Mouse (Mus musculus) heart, embryonic 15.5 days (tissue): ENCODE data around the gene Ahr. TPM values are rescaled to one million over a fixed set of nuclear protein-coding genes. Genes with fewer than 3 reads are reported as not detected.
A peak's percentile ranks its signal among the peaks of the same experiment; 100 is the strongest.

Experiments used
- ATAC-seq: fragments of 200-750 bp; cut with Nextera tagmentation; replicated peaks from 2 replicates; pipeline ENCODE4 v1.8.0; 2017; ENCODE audit warnings: low read depth, moderate TSS enrichment; ENCODE audit not compliant: insufficient number of reproducible peaks, insufficient read depth, low FRiP score
- H3K27ac ChIP-seq: fragments of 300-500 bp; sonication (generic); 2 replicates; pipeline ENCODE4 v1.5.1; 2015; ENCODE audit warnings: mild to moderate bottlenecking, inconsistent platforms
- H3K27me3 ChIP-seq: fragments of 300-500 bp; sonication (generic); 2 replicates; pipeline ENCODE4 v1.6.1; 2015; ENCODE audit warnings: inconsistent platforms
- H3K36me3 ChIP-seq: fragments of 300-500 bp; sonication (generic); 2 replicates; pipeline ENCODE4 v1.6.1; 2015; ENCODE audit warnings: mild to moderate bottlenecking, inconsistent platforms
- H3K4me1 ChIP-seq: fragments of 300-500 bp; sonication (generic); replicated peaks from 2 replicates; pipeline ENCODE4 v1.6.1; 2015; ENCODE audit warnings: inconsistent platforms
- H3K4me2 ChIP-seq: fragments of 300-500 bp; sonication (generic); 2 replicates; pipeline ENCODE4 v1.6.1; 2015; ENCODE audit warnings: inconsistent platforms, mild to moderate bottlenecking, moderate library complexity
- H3K4me3 ChIP-seq: fragments of 300-500 bp; sonication (generic); 2 replicates; pipeline ENCODE4 v1.5.1; 2015; ENCODE audit warnings: mild to moderate bottlenecking, inconsistent platforms
- H3K9ac ChIP-seq: fragments of 300-500 bp; sonication (generic); 2 replicates; pipeline ENCODE4 v1.6.1; 2015; ENCODE audit warnings: mild to moderate bottlenecking, inconsistent platforms
- H3K9me3 ChIP-seq: fragments of 300-500 bp; sonication (generic); replicated peaks from 2 replicates; pipeline ENCODE4 v1.6.1; 2016; ENCODE audit warnings: inconsistent platforms
- WGBS: fragments of 180-500 bp; shearing (Covaris S2); methylation state at CpG from one replicate; pipeline ENCODE4 v1.1.7; 2015; ENCODE audit warnings: mixed read lengths; 5-methylcytosine and 5-hydroxymethylcytosine counted together
- polyA plus RNA-seq: library from polyadenylated mRNA; unstranded; fragments of >200 nt; fragmentation: Nextera tagmentation; extraction: Ambion mirVana; gene quantifications from 2 replicates; pipeline ENCODE4 v1.2.1, GENCODE M21; 2015

Ahr gene
- polyA plus RNA-seq, result 2.4 and 5.0 TPM in 2 replicates

DNA sequence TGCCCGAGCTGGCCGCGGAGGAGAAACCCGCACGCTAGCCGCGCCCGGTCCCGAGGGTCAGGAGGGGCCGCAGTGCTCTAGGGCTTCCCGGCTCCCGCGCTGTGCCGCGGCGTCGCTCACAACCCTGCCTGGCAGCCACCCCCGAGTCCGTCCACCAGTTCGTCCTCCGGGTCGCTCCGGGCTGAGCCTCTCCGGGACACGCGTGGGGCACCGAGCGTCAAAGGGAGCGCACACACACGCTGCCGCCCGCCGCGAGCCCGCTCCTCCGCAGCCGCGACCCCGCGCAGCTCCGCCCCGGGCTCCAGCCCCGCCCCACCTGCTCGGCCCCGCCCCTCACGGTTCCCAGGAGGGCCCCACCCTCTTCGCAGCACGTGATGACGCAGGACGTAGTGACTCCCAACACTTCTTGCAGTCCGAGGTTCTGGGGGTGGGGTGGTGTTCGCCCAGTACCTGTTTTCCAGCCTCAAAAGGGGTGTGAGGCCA is at the start of gene Ahr:
TSS of gene Ahr (minus strand) at position 285 of the 483 bp plus-strand sequence.
- peak; percentile 95 for ATAC-seq
- peak within 1 kb of the TSS; percentile 73 for H3K9ac ChIP-seq
- H3K4me2 ChIP-seq, result peak within 1 kb of the TSS; percentile 99
- H3K4me3 ChIP-seq, result peak within 1 kb of the TSS; percentile 89
- peak within 1 kb of the TSS; percentile 37; the same call in 1 of the 2 replicates for H3K27ac ChIP-seq
- H3K27me3 ChIP-seq, result no peaks in the 10 kb centered on the region
- no peaks in the 10 kb centered on the region for H3K36me3 ChIP-seq
- peaks cover 5% of the 10 kb centered on the region; the same call in 1 of the 2 replicates for H3K4me1 ChIP-seq
- H3K9me3 ChIP-seq, result no peaks in the 10 kb centered on the region
- WGBS, result under 1% methylated on average over 50 of the region's 52 CpGs

DNA sequence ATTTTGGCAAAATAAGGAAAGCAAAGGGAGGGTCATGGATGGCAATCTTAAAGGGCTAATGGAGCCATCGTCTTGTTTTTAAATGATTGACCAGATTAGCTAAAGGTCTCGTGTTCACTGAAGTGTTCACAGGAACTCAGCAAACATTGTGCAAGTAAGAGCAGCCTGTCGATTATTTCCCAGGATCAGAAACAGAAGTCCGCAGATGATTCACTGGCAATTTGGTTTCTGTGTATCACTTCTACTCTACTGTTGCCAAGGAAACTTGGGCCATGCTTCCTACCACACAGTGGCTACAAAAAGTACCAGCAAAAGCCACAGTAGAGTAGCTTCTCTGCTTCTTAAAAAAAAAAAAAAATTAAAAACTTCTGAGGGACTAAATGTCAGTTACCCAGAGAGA is 44.0 kb upstream of the Ahr start:
- Histone ChIP-seq H3K4me2 (no peak overlapping the region), H3K4me3 (no peak overlapping the region), H3K27me3 (no peaks in the 10 kb centered on the region), H3K27ac (no peak overlapping the region), H3K4me1 (peaks cover 3% of the 10 kb centered on the region; the same call in 1 of the 2 replicates), H3K9ac (no peak overlapping the region), H3K36me3 (no peaks in the 10 kb centered on the region), H3K9me3 (no peaks in the 10 kb centered on the region)
- 70% methylated on average over 4 of the region's 4 CpGs for WGBS
- ATAC-seq, result no peak

DNA sequence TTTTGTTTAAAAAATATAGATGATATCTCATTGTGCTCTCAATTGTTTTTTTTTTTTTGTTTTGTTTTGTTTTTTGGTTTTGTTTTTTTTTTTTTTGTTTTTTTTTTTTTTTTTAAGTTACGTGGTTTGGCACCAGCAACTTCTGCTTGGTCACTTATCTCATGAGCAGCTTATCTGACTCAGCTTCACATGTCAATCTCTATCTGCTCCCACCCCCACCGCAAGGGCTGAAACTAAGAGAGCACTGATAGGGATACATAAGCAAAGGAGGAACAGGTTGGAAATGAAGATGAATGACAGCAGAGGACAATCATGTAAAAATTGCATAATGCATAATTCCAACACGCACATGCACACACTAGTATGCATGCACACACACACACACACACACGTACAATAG is 41.3 kb upstream of the Ahr start:
- no peak for ATAC-seq
- peaks cover 3% of the 10 kb centered on the region; the same call in 1 of the 2 replicates for H3K4me1 ChIP-seq
- no peak overlapping the region for H3K9ac ChIP-seq
- 64% methylated on average over 4 of the region's 4 CpGs for WGBS
- no peaks in the 10 kb centered on the region for H3K9me3 ChIP-seq
- H3K27ac ChIP-seq, result no peak overlapping the region
- H3K27me3 ChIP-seq, result no peaks in the 10 kb centered on the region
- H3K4me3 ChIP-seq, result no peak overlapping the region
- no peak overlapping the region for H3K4me2 ChIP-seq
- no peaks in the 10 kb centered on the region for H3K36me3 ChIP-seq

DNA sequence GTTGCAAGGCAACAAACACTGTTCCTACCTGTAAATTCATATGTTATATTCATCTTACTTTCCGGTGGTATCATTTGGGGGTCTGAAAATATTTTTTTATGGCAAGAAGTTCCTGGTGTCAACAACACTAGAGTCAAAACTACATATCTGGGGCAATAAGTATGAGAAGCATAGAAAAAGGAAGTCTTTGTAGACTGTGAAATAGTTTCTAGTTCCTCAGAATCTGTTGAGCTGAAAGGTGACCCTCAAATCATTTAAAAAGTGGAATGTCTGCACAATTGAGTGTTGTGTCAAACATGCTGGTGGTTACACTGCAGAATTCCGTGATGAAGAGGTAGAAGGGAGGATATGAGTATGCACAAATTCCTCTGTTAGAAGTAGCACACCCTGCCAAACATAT is 38.9 kb upstream of the Ahr start:
- Histone ChIP-seq H3K27ac (no peak overlapping the region), H3K4me1 (peaks cover 3% of the 10 kb centered on the region; the same call in 1 of the 2 replicates), H3K4me2 (no peak overlapping the region), H3K36me3 (no peaks in the 10 kb centered on the region), H3K9me3 (no peaks in the 10 kb centered on the region), H3K27me3 (no peaks in the 10 kb centered on the region), H3K9ac (no peak overlapping the region), H3K4me3 (no peak overlapping the region)
- ATAC-seq, result no peak
- WGBS, result 50% methylated on average over 2 of the region's 2 CpGs

DNA sequence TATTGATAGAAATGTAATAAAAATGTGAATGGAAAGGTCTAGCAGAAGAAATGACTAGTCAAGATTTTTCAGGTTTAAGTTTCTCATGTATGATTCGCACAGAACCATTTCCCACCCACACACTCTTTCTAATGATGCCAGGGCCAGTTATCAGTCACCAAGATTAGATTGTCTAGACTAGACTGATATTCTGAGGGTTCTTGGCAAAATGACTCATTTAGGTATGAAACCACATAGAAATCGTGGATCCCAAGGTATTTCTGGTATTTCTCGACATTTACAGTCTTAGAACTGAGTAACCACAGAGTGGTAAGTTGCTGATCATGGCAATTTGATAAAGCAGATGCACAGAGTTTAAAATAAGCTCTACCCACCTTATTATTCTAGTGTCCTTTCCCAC is 28.0 kb upstream of the Ahr start:
- no peak overlapping the region for H3K9ac ChIP-seq
- H3K4me2 ChIP-seq, result no peak overlapping the region
- H3K27me3 ChIP-seq, result no peaks in the 10 kb centered on the region
- H3K4me3 ChIP-seq, result no peak overlapping the region
- no peaks in the 10 kb centered on the region for H3K36me3 ChIP-seq
- H3K27ac ChIP-seq, result no peak overlapping the region
- ATAC-seq, result no peak
- H3K9me3 ChIP-seq, result no peaks in the 10 kb centered on the region
- H3K4me1 ChIP-seq, result no peaks in the 10 kb centered on the region
- 58% methylated on average over 3 of the region's 3 CpGs for WGBS

DNA sequence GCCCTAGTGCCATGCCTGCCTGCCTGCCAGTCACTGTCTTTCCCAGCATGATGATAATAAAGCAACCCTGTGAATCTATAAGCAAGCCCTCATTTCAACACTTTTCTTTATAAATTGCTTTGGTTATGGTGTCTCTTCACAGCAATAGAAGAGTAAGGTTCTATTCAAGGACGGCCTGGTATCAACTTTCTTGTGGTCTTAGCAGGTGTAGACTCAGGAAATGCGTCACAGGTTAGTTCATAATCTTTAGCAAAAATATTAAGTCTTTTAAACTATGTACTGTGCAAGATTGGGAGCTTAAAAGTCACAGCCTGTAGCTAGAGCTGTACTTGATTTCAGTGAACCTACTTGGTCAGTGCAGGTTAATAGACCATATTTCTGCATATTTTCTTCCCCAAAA is 24.0 kb upstream of the Ahr start:
- no peak for ATAC-seq
- H3K4me1 ChIP-seq, result no peaks in the 10 kb centered on the region
- H3K36me3 ChIP-seq, result no peaks in the 10 kb centered on the region
- no peaks in the 10 kb centered on the region for H3K9me3 ChIP-seq
- H3K27ac ChIP-seq, result no peak overlapping the region
- H3K4me2 ChIP-seq, result no peak overlapping the region
- no peak overlapping the region for H3K4me3 ChIP-seq
- H3K27me3 ChIP-seq, result no peaks in the 10 kb centered on the region
- 74% methylated on average over 2 of the region's 2 CpGs for WGBS
- no peak overlapping the region for H3K9ac ChIP-seq

DNA sequence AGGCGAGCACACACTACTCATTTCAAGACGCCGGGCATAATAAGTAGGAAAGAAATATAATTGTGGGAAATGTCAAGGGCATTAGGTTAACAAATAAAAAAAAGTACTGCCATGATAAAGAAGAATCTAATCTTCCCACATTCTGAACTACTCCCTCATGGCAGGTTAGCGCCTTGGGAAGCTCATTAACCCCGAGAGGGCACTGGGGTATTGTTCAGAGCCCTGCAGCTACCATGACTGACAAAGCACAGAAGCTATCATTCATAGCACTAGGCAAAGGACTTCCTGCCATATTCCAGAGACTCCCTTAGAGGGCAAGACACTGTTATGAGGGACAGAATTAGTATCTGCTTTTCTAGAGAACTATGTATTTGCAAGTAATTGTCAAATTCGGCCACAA is 21.1 kb upstream of the Ahr start:
- Histone ChIP-seq H3K36me3 (no peaks in the 10 kb centered on the region), H3K9ac (no peak overlapping the region), H3K9me3 (no peaks in the 10 kb centered on the region), H3K4me1 (no peaks in the 10 kb centered on the region), H3K27ac (no peak overlapping the region), H3K4me3 (no peak overlapping the region), H3K4me2 (no peak overlapping the region), H3K27me3 (no peaks in the 10 kb centered on the region)
- ATAC-seq, result no peak
- WGBS, result 64% methylated on average over 6 of the region's 6 CpGs

DNA sequence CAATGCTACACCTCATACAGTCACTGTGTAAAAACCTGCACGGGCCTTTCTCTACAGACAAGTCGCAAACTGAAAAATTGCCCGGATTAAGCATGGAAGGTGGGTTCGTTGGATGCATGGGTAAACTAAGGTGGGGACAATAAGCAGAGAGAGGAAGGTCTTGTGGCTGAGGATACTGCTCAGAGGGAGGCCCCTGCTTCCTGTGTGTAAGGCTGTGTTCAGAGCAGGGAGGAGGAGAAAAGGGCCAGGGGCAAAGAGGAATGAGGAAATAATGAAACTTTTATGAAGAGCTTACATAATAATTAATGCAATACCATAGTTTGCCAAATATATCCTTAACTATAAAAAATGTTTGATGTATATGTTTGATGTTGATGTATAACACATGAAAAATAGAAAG is 19.5 kb upstream of the Ahr start:
- no peaks in the 10 kb centered on the region for H3K9me3 ChIP-seq
- H3K9ac ChIP-seq, result no peak overlapping the region
- H3K36me3 ChIP-seq, result no peaks in the 10 kb centered on the region
- no peak overlapping the region for H3K27ac ChIP-seq
- ATAC-seq, result no peak
- no peaks in the 10 kb centered on the region for H3K4me1 ChIP-seq
- H3K27me3 ChIP-seq, result no peaks in the 10 kb centered on the region
- 80% methylated on average over 4 of the region's 4 CpGs for WGBS
- no peak overlapping the region for H3K4me3 ChIP-seq
- no peak overlapping the region for H3K4me2 ChIP-seq

DNA sequence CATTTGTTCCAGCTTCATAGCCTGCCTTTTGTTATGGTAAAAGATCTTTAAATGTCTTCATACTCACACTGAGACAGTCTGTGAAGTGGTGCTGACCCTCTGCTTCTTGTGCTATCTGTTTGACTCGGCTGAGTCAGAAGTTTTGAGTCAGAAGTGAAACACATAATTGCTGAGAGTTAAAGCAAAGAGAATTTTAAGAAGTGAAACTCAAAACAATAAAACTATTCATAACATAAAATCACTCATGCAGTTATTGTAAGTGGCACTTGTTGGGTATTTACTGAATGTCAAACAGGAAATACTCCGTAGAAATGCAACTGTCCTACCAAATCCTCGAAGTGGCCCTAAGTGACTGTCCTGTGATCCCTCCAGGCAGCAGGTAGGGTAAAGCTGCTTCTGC is 18.3 kb upstream of the Ahr start:
- Histone ChIP-seq H3K4me3 (no peak overlapping the region), H3K9ac (no peak overlapping the region), H3K36me3 (no peaks in the 10 kb centered on the region), H3K27ac (no peak overlapping the region), H3K4me1 (no peaks in the 10 kb centered on the region), H3K4me2 (no peak overlapping the region), H3K27me3 (no peaks in the 10 kb centered on the region), H3K9me3 (no peaks in the 10 kb centered on the region)
- ATAC-seq, result no peak
- WGBS, result 57% methylated on average over 3 of the region's 3 CpGs

DNA sequence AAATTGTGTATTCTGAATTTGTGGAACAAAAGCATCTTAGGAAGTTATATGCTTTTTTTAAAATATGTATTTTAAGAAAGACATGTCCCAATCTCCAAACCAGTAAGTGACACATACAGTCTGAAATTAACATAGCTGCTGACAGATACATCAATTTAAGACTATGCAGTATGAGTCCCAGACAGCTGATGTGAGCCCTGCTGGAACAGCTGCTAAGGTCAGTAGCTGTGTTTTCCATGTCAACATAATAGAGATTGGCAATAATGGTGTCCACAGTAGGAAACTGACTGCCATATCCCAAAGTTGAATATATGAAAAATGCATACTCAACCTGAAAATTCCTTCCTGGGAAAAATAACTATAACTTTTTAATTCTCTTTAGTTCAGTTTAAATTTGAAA is 15.5 kb upstream of the Ahr start:
- H3K36me3 ChIP-seq, result no peaks in the 10 kb centered on the region
- H3K27ac ChIP-seq, result no peak overlapping the region
- no peak for ATAC-seq
- H3K4me2 ChIP-seq, result no peak overlapping the region
- no peaks in the 10 kb centered on the region for H3K9me3 ChIP-seq
- no peak overlapping the region for H3K9ac ChIP-seq
- no peaks in the 10 kb centered on the region for H3K27me3 ChIP-seq
- no peak overlapping the region for H3K4me3 ChIP-seq
- no peaks in the 10 kb centered on the region for H3K4me1 ChIP-seq

DNA sequence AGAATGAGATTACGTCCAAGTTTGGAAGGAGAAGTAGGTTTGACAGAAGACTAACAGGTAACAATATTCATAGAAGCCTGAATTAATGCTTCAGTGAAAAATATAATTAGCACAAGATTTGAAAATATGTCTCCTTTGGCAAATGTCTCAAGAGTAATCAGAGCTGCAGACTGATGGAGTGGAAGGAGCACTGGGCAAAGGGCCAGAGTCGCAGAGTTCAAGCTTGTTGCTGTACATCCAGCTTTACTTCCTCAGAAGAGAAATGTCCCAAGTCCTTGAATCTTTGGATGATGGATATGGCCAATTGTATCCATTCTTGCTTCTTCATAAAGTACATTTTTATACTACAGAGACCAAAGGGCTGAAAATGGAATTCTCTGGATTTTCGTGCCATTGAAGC is 8.0 kb upstream of the Ahr start:
- Histone ChIP-seq H3K4me2 (no peak overlapping the region), H3K4me1 (0 out of 2 replicates have a peak, but pooled peaks cover 3% of the 10 kb centered on the region), H3K36me3 (no peaks in the 10 kb centered on the region), H3K27me3 (no peaks in the 10 kb centered on the region), H3K27ac (no peak overlapping the region), H3K4me3 (no peak overlapping the region), H3K9ac (no peak overlapping the region), H3K9me3 (no peaks in the 10 kb centered on the region)
- 58% methylated on average over 3 of the region's 3 CpGs for WGBS
- no peak for ATAC-seq

DNA sequence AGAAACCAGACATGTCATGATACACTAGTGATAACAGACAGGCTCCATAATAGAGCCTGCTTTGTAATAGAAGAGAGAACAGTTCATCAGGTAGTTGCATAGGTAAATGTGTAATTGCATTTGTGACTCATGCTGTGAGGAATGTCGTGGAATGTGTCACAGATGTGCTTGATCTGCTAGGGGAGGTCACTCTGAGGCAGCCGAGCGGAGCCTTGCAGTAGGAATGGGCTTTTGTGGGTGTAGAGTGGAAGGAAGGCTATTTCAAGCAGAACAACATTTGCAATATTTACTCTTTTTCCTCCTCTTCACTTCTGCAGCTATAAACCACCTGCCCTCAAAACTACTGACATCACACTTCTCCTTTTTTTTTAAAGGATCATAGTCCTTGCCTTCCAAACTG is 4.0 kb upstream of the Ahr start:
- WGBS, result 45% methylated on average over 3 of the region's 3 CpGs
- Histone ChIP-seq H3K4me1 (peaks cover 8% of the 10 kb centered on the region; the same call in 1 of the 2 replicates), H3K4me2 (no peak overlapping the region), H3K27ac (no peak overlapping the region), H3K27me3 (no peaks in the 10 kb centered on the region), H3K4me3 (no peak overlapping the region), H3K9me3 (no peaks in the 10 kb centered on the region), H3K9ac (no peak overlapping the region), H3K36me3 (no peaks in the 10 kb centered on the region)
- ATAC-seq, result no peak
